Mouse (Mus musculus) embryonic fibroblast, embryonic 13.5 days (primary cell): ENCODE data around the gene Dpp8. TPM values are rescaled to one million over a fixed set of nuclear protein-coding genes. Genes with fewer than 3 reads are reported as not detected.

Experiments
- H3K27ac ChIP-seq: 2 replicates; pipeline ENCODE4 v1.5.1; 2012; ENCODE audit warnings: low read length, control low read depth, inconsistent platforms; ENCODE audit not compliant: insufficient read depth
- H3K4me1 ChIP-seq: 2 replicates; pipeline ENCODE4 v1.6.1; 2011; ENCODE audit warnings: low read length; ENCODE audit not compliant: control insufficient read depth, insufficient read depth
- H3K4me3 ChIP-seq: 2 replicates; pipeline ENCODE4 v1.5.1; 2011; ENCODE audit warnings: mild to moderate bottlenecking, control low read depth, low read length; ENCODE audit not compliant: insufficient read depth
- CTCF ChIP-seq: IDR thresholded peaks from 2 replicates; pipeline ENCODE4 v1.5.1; 2011; ENCODE audit warnings: mild to moderate bottlenecking, control low read depth, low read length, moderate library complexity, borderline replicate concordance; ENCODE audit not compliant: insufficient read depth
- POLR2A ChIP-seq: IDR thresholded peaks from 2 replicates; pipeline ENCODE4 v1.6.1; 2011; ENCODE audit warnings: low read depth, mild to moderate bottlenecking, control low read depth, low read length, moderate library complexity
- polyA plus RNA-seq: library from polyadenylated mRNA; stranded (reverse); fragments of >200 nt; gene quantifications from 2 replicates; pipeline ENCODE4 v1.2.4, GENCODE M21; 2011; ENCODE audit warnings: low read depth; ENCODE audit not compliant: missing spikeins, insufficient read length

The Dpp8 gene
- polyA plus RNA-seq, 1 experiment, result 98.8 TPM

GRCm38 (mm10) chr9:65131717-65132116 is 99.5 kb downstream of the Dpp8 start:
- Histone ChIP-seq H3K4me3 (no peak overlapping the region), H3K4me1 (no peaks in the 10 kb centered on the region), H3K27ac (no peak overlapping the region)
- no peak for TF ChIP-seq POLR2A
- TF ChIP-seq CTCF, result no peak

Other genes with a start within 250 kb of the Dpp8 start
- 34.8 and 51.0 TPM in 2 replicates for gene Dennd4a, start 221.1 kb upstream of the Dpp8 start, polyA plus RNA-seq
- not detected in 2 replicates for gene Slc24a1, start 80.8 kb upstream of the Dpp8 start, polyA plus RNA-seq
- 32.9 and 35.0 TPM in 2 replicates for gene Ints14, start 71.5 kb upstream of the Dpp8 start, polyA plus RNA-seq
- gene Hacd3, start 10.7 kb upstream of the Dpp8 start, polyA plus RNA-seq, result 39.7 and 46.7 TPM in 2 replicates
- gene Igdcc4, start 69.1 kb downstream of the Dpp8 start, polyA plus RNA-seq, result 25.1 and 42.1 TPM in 2 replicates
- not detected in 2 replicates for gene Igdcc3, start 108.8 kb downstream of the Dpp8 start, polyA plus RNA-seq
- gene Parp16, start 162.9 kb downstream of the Dpp8 start, polyA plus RNA-seq, result 1.5 and 2.7 TPM in 2 replicates
- gene Cilp, start 232.8 kb downstream of the Dpp8 start, polyA plus RNA-seq, result not detected in 2 replicates